Mouse (Mus musculus): Measurements from ENCODE around the gene Slc2a2. TPM values are rescaled to one million over a fixed set of nuclear protein-coding genes. Genes with fewer than 3 reads are reported as not detected.

Slc2a2 gene
- polyA plus RNA-seq, 1 experiment from 2014 or later: 15.4 TPM

DNA sequence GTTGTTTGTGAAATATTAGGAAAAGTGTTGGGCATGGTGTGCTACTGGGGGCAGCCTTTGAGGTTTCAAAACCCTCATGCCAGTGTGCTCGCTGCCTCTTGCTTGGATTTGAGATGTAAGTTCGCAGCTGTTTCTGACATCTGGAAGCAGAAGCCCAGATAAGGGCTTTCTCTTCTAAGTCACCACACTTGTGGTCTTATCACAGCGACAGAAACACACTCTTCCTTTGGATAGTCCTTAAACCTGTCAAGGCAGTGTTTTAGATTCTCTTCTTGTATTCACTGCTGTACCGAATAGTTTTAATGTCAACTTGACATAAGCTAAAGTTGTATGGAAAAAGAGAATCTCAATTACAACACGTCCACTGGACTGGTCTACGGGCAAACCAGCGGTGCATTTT lies 77.7 kb downstream of the Slc2a2 start:
- no peaks in the 10 kb centered on the region for H3K27me3 ChIP-seq (replicated peaks; ENCODE audit: control insufficient read depth, insufficient read depth, low read length)
- H3K4me3 ChIP-seq (ENCODE audit: low read depth, low read length): peak overlapping the region; percentile 26; the same call in 1 of the 2 replicates
- WGBS: 45% methylated on average over 7 of the region's 7 CpGs
- DNase-seq (ENCODE audit: low spot score) (no peak), ATAC-seq (replicated peaks; ENCODE audit: low FRiP score) (peak; percentile 78)
- H3K4me1 ChIP-seq (replicated peaks; ENCODE audit: control insufficient read depth, insufficient read depth, low read length): peaks cover 26% of the 10 kb centered on the region
- no peaks in the 10 kb centered on the region for H3K9me3 ChIP-seq (ENCODE audit: control insufficient read depth, low read length)
- H3K27ac ChIP-seq (ENCODE audit: low read depth, low read length): peak overlapping the region; percentile 98
- no peaks in the 10 kb centered on the region for H3K36me3 ChIP-seq (ENCODE audit: control insufficient read depth, insufficient read depth, low read length)
- H3K4me2 ChIP-seq: peak overlapping the region; percentile 68
- H3K9ac ChIP-seq (ENCODE audit: low read depth, low read length): peak overlapping the region; percentile 47

GRCm38 (mm10) chr3:28775958-28776357 lies 78.3 kb downstream of the Slc2a2 start:
- DNase-seq (ENCODE audit: low spot score): no peak
- Histone ChIP-seq H3K4me2 (peak overlapping the region; percentile 68), H3K36me3 (ENCODE audit: control insufficient read depth, insufficient read depth, low read length) (no peaks in the 10 kb centered on the region), H3K9ac (ENCODE audit: low read depth, low read length) (peak overlapping the region; percentile 47), H3K4me3 (ENCODE audit: low read depth, low read length) (peak overlapping the region; percentile 26; the same call in 1 of the 2 replicates), H3K4me1 (replicated peaks; ENCODE audit: control insufficient read depth, insufficient read depth, low read length) (peaks cover 28% of the 10 kb centered on the region), H3K27me3 (replicated peaks; ENCODE audit: control insufficient read depth, insufficient read depth, low read length) (no peaks in the 10 kb centered on the region), H3K9me3 (ENCODE audit: control insufficient read depth, low read length) (no peaks in the 10 kb centered on the region), H3K27ac (ENCODE audit: low read depth, low read length) (peak overlapping the region; percentile 98)
- WGBS: 38% methylated on average over 1 of the region's 1 CpGs
- peak; percentile 91 for ATAC-seq (replicated peaks; ENCODE audit: low FRiP score)

- ATAC-seq (replicated peaks; ENCODE audit: low FRiP score): peak; percentile 78
- no peaks in the 10 kb centered on the region for H3K27me3 ChIP-seq (replicated peaks; ENCODE audit: control insufficient read depth, insufficient read depth, low read length)
- WGBS: 48% methylated on average over 1 of the region's 1 CpGs
- no peak overlapping the region for H3K4me3 ChIP-seq (ENCODE audit: low read depth, low read length)
- peak overlapping the region; percentile 98 for H3K27ac ChIP-seq (ENCODE audit: low read depth, low read length)
- no peak overlapping the region for H3K9ac ChIP-seq (ENCODE audit: low read depth, low read length)
- no peaks in the 10 kb centered on the region for H3K9me3 ChIP-seq (ENCODE audit: control insufficient read depth, low read length)
- peaks cover 28% of the 10 kb centered on the region for H3K4me1 ChIP-seq (replicated peaks; ENCODE audit: control insufficient read depth, insufficient read depth, low read length)
- no peaks in the 10 kb centered on the region for H3K36me3 ChIP-seq (ENCODE audit: control insufficient read depth, insufficient read depth, low read length)
- peak; percentile 35 for DNase-seq (ENCODE audit: low spot score)
- peak overlapping the region; percentile 68 for H3K4me2 ChIP-seq
Observed at GRCm38 (mm10) chr3:28776491-28776890, 78.8 kb downstream of the Slc2a2 start.

- Histone ChIP-seq H3K4me3 (ENCODE audit: low read depth, low read length) (peak overlapping the region; percentile 80; the same call in 1 of the 2 replicates), H3K9ac (ENCODE audit: low read depth, low read length) (no peak overlapping the region), H3K4me2 (peak overlapping the region; percentile 98), H3K4me1 (replicated peaks; ENCODE audit: control insufficient read depth, insufficient read depth, low read length) (peaks cover 23% of the 10 kb centered on the region), H3K36me3 (ENCODE audit: control insufficient read depth, insufficient read depth, low read length) (no peaks in the 10 kb centered on the region), H3K27ac (ENCODE audit: low read depth, low read length) (no peak overlapping the region), H3K9me3 (ENCODE audit: control insufficient read depth, low read length) (no peaks in the 10 kb centered on the region), H3K27me3 (replicated peaks; ENCODE audit: control insufficient read depth, insufficient read depth, low read length) (no peaks in the 10 kb centered on the region)
- 70% methylated on average over 9 of the region's 9 CpGs for WGBS
- ATAC-seq (replicated peaks; ENCODE audit: low FRiP score): no peak
- DNase-seq (ENCODE audit: low spot score): no peak
Observed at GRCm38 (mm10) chr3:28780511-28780910, 82.8 kb downstream of the Slc2a2 start.

Other genes with a start within 250 kb of the Slc2a2 start
- 9.5 and 11.3 TPM in 2 replicates for gene Eif5a2, start 83.4 kb downstream of the Slc2a2 start, polyA plus RNA-seq (2014; fragmentation: Nextera tagmentation; extraction: Ambion mirVana)
- 555 and 586 TPM in 2 replicates for gene Rpl22l1, start 107.5 kb downstream of the Slc2a2 start, polyA plus RNA-seq (2014; fragmentation: Nextera tagmentation; extraction: Ambion mirVana)
- not detected in 2 replicates for gene Gm1527, start 194.7 kb downstream of the Slc2a2 start, polyA plus RNA-seq (2014; fragmentation: Nextera tagmentation; extraction: Ambion mirVana)